8 mouse cellular contexts compared by ENCODE assay signal in the genomic region with DNA sequence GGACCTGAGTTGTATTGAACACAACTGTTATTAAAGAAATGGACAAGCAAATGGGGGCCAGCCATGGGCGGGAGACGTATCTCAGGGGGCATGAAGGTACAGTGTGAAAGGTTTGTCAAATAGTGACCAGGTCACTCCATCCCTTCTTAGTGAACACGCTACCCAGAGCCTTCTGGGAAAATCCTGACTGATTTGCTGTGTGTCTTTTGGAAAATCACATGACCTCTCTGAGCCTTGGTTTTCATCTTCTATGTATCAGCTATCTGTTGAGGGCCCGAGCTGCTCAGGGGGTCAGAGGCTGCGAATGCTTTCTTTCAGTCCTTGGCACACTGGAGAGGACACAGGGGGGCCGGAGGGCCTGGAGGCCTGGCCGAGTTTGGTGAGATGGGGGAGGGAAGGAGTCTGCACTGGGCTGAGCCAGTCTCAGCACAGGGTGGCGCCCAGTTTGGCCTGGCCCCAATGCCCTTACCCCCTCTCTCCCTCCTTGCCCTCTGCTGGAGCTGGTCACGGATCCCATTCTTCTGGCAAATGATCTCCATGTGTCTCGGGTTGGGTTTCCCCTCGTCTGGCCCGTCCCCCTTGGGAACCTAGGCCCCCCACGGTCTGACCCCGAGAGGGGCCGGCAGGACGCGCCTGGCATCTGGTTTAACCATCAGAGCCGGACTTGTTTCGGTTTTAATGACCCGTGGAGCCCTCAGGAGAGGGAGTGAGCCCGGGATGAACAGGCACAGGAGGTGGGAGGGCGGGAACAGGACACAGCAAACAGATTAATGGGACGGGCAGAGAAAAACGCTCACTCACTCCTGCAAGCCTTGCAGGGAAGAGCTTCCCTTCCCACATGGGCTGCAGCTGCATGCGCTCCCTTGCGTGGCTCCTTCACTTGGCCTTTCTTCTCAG.
DNase-seq lines count a peak whose midpoint lies in the region; ATAC-seq and TF ChIP-seq lines count a peak whose summit lies in the region.

No protein-coding gene starts in this region.

- no peaks in the 10 kb centered on the region for H3K36me3 ChIP-seq in lung, embryonic 16.5 days (ENCODE audit: control insufficient read depth, insufficient read depth, low read length)
- no peaks in the 10 kb centered on the region for H3K36me3 ChIP-seq in neural tube, embryonic 14.5 days (ENCODE audit: control insufficient read depth, insufficient read depth, low read length)

- H3K4me1 ChIP-seq in lung, embryonic 16.5 days (replicated peaks; ENCODE audit: control insufficient read depth, insufficient read depth, low read length), result peaks cover 20% of the 10 kb centered on the region
- peaks cover 2% of the 10 kb centered on the region; the same call in 1 of the 2 replicates for H3K4me1 ChIP-seq in lung, adult 2 months (ENCODE audit: control insufficient read depth, insufficient read depth, low read length)
- H3K4me1 ChIP-seq in neural tube, embryonic 14.5 days (ENCODE audit: control insufficient read depth, insufficient read depth, low read length), result peaks cover 20% of the 10 kb centered on the region; the same call in 1 of the 2 replicates

- no peak for TF ChIP-seq POLR2A in lung, adult 2 months (IDR thresholded peaks at IDR 0.05; ENCODE audit: borderline replicate concordance, extremely low read depth, low read depth, low read length)

- ATAC-seq in lung, embryonic 16.5 days (ENCODE audit: low read depth), result no peak
- ATAC-seq in neural tube, embryonic 14.5 days (ENCODE audit: low read depth), result no peak

- no peak for DNase-seq in lung, adult 2 months
- peak; percentile 47 to 76 for DNase-seq in heart, adult 9 months (ENCODE audit: low spot score in 2 of 2)
- peak; percentile 11 to 45 for DNase-seq in kidney, postnatal 25 days
- no peak for DNase-seq in left cerebral cortex, adult 18-20 months (ENCODE audit: low spot score in 2 of 2)
- no peak for DNase-seq in thymus, postnatal 36 days
- DNase-seq in lung, adult 18-20 months, result no peak

- H3K27ac ChIP-seq in lung, embryonic 16.5 days (ENCODE audit: low read length), result no peak overlapping the region
- H3K27ac ChIP-seq in neural tube, embryonic 14.5 days (ENCODE audit: low read depth, low read length), result no peak overlapping the region

- WGBS in lung, embryonic 16.5 days, result 22% methylated on average over 26 of the region's 26 CpGs
- WGBS in lung, adult 2 months, result 31% methylated on average over 26 of the region's 26 CpGs
- 17% methylated on average over 26 of the region's 26 CpGs for WGBS in neural tube, embryonic 14.5 days

- peak overlapping the region; percentile 21 for H3K4me3 ChIP-seq in lung, embryonic 16.5 days (ENCODE audit: low read length)
- no peak overlapping the region for H3K4me3 ChIP-seq in lung, adult 2 months (replicated peaks; ENCODE audit: extremely low read depth, low read depth, low read length)
- H3K4me3 ChIP-seq in neural tube, embryonic 14.5 days (ENCODE audit: low read depth, low read length), result no peak overlapping the region

- H3K27me3 ChIP-seq in lung, embryonic 16.5 days (ENCODE audit: control insufficient read depth, insufficient read depth, low read depth, low read length), result no peaks in the 10 kb centered on the region; the same call in 1 of the 2 replicates
- no peaks in the 10 kb centered on the region for H3K27me3 ChIP-seq in neural tube, embryonic 14.5 days (ENCODE audit: control insufficient read depth, insufficient read depth, low read length)

- peak overlapping the region; percentile 48 for H3K4me2 ChIP-seq in lung, embryonic 16.5 days (ENCODE audit: low read depth, low read length)
- H3K4me2 ChIP-seq in neural tube, embryonic 14.5 days (ENCODE audit: low read depth, low read length), result peak overlapping the region; percentile 8; the same call in 1 of the 2 replicates

- H3K9ac ChIP-seq in lung, embryonic 16.5 days (ENCODE audit: low read length), result peak overlapping the region; percentile 57
- no peak overlapping the region for H3K9ac ChIP-seq in neural tube, embryonic 14.5 days (replicated peaks; ENCODE audit: low read depth, low read length)

- no peaks in the 10 kb centered on the region for H3K9me3 ChIP-seq in lung, embryonic 16.5 days (ENCODE audit: control insufficient read depth, low read length)
- H3K9me3 ChIP-seq in neural tube, embryonic 14.5 days (ENCODE audit: control insufficient read depth, low read length), result no peaks in the 10 kb centered on the region

- no peak for TF ChIP-seq CTCF in lung, adult 2 months (IDR thresholded peaks at IDR 0.05; ENCODE audit: insufficient read depth, low read length)

Comparison
In these comparisons a context has a peak if more than half of its experiments do, and no peak if none do; other contexts are left out.
1. DNase-seq: peak in heart, adult 9 months (2 of 2) and kidney, postnatal 25 days (2 of 2); none in lung, adult 2 months (single experiment), left cerebral cortex, adult 18-20 months (0 of 2), thymus, postnatal 36 days (0 of 2) and lung, adult 18-20 months (0 of 2).